Mouse (Mus musculus) retina, postnatal 7 days (tissue): ENCODE data around the gene Prn.

Experiments
- DNase-seq: peaks from one replicate; pipeline ENCODE4 v3.0.0-alpha.2; 2012; ENCODE audit warnings: low read depth, low spot score

The Prn gene

GRCm38 (mm10) chr2:131993563-131994088 is 83.9 kb downstream of the Prn start:
- DNase-seq: peak; percentile 13

GRCm38 (mm10) chr2:131994971-131995370 is 85.2 kb downstream of the Prn start:
- DNase-seq: no peak

GRCm38 (mm10) chr2:131995742-131996141 is 86.0 kb downstream of the Prn start:
- no peak for DNase-seq

- DNase-seq: no peak
Observed at GRCm38 (mm10) chr2:131996369-131996768, 86.6 kb downstream of the Prn start.

GRCm38 (mm10) chr2:131997356-131997755 is 87.6 kb downstream of the Prn start:
- DNase-seq: no peak

- no peak for DNase-seq
Observed at GRCm38 (mm10) chr2:132001696-132002334, 92.1 kb downstream of the Prn start.

GRCm38 (mm10) chr2:132003916-132004315 is 94.2 kb downstream of the Prn start:
- no peak for DNase-seq

- no peak for DNase-seq
Observed at GRCm38 (mm10) chr2:132004495-132005136, 94.9 kb downstream of the Prn start.

- DNase-seq: no peak
Observed at GRCm38 (mm10) chr2:132005445-132005844, 95.7 kb downstream of the Prn start.
